Mouse (Mus musculus): ENCODE data around the gene Wasl. TPM values are rescaled to one million over a fixed set of nuclear protein-coding genes. Genes with fewer than 3 reads are reported as not detected.

Gene Wasl
- 98.4 TPM for polyA plus RNA-seq (2014; fragmentation: Illumina TruSeq; extraction: RNeasy Lipid Tissue Mini Kit (QIAGEN cat#74804); ENCODE audit: low read depth, low replicate concordance)

DNA sequence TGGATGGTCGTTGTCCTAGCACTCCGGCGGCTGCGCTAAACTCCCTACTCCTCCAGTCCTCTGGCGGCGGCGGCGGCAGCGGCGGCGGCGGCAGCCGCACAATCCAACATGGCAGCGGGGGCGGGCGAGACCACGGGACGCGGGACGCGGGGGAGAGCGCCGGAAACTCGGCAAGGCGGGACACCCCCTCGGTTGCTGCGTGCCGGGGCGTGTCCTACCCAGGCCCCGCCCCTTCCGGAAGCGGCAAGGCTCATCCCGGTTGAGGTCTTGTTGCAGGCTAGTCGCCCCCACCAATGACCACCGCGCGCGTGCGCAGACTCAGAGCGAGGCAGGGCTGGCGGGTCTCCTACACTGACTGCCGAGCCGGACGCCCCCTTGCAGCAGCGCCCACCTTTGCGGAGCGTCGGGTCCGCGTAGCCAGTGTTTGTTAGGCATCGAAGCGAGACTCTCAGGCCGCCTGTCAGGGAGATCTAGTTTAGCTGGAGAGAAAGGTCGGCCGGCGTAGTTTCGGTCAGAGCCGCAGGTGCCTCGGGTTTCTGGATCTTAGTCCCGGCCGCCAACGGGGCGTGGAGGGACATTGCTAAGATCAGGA is at the start of gene Wasl:
Wasl (minus strand) TSS at position 143 of the 592 bp plus-strand sequence.

DNA sequence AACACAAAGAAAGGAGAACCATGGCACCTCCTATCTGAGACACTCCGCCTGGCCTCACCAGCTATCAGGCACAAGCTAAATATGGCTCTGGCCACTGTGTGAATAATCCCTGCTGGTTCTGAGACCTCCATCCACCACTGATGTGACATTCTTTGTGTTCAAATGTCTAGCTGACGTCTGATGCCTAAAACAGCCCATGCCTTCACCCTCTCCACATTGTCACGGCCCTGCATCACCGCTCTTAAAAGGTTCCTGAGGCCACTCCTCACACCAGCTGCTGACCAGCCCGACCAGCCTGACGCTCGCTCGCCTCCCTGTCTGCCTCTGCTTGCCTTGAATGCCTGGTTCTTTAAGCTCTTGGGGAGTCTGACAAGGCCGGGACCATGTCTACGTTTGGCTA is 67.3 kb downstream of the Wasl start, which contains the start of gene Lmod2:
Lmod2 (plus strand) TSS at position 263 of the 400 bp plus-strand sequence.

Other genes with a start within 250 kb of the Wasl start
- 0.11 TPM for gene Iqub, start 149.9 kb downstream of the Wasl start, polyA plus RNA-seq (2014; fragmentation: Illumina TruSeq; extraction: RNeasy Lipid Tissue Mini Kit (QIAGEN cat#74804); ENCODE audit: low read depth, low replicate concordance)
- 241 TPM for gene Ndufa5, start 137.0 kb downstream of the Wasl start, polyA plus RNA-seq (2014; fragmentation: Illumina TruSeq; extraction: RNeasy Lipid Tissue Mini Kit (QIAGEN cat#74804); ENCODE audit: low read depth, low replicate concordance)
- not detected for gene Asb15, start 136.9 kb downstream of the Wasl start, polyA plus RNA-seq (2014; fragmentation: Illumina TruSeq; extraction: RNeasy Lipid Tissue Mini Kit (QIAGEN cat#74804); ENCODE audit: low read depth, low replicate concordance)
- gene Lmod2, start 67.2 kb downstream of the Wasl start, polyA plus RNA-seq (2014; fragmentation: Illumina TruSeq; extraction: RNeasy Lipid Tissue Mini Kit (QIAGEN cat#74804); ENCODE audit: low read depth, low replicate concordance): not detected
- gene Hyal6, start 68.2 kb upstream of the Wasl start, polyA plus RNA-seq (2014; fragmentation: Illumina TruSeq; extraction: RNeasy Lipid Tissue Mini Kit (QIAGEN cat#74804); ENCODE audit: low read depth, low replicate concordance): not detected
- not detected for gene Hyal4, start 83.3 kb upstream of the Wasl start, polyA plus RNA-seq (2014; fragmentation: Illumina TruSeq; extraction: RNeasy Lipid Tissue Mini Kit (QIAGEN cat#74804); ENCODE audit: low read depth, low replicate concordance)
- not detected for gene Spam1, start 126.2 kb upstream of the Wasl start, polyA plus RNA-seq (2014; fragmentation: Illumina TruSeq; extraction: RNeasy Lipid Tissue Mini Kit (QIAGEN cat#74804); ENCODE audit: low read depth, low replicate concordance)
- not detected for gene Hyal5, start 193.0 kb upstream of the Wasl start, polyA plus RNA-seq (2014; fragmentation: Illumina TruSeq; extraction: RNeasy Lipid Tissue Mini Kit (QIAGEN cat#74804); ENCODE audit: low read depth, low replicate concordance)

All from liver, adult 10 weeks (tissue).